Mouse (Mus musculus): ENCODE measurements around the gene Tbck.

Gene Tbck

DNA sequence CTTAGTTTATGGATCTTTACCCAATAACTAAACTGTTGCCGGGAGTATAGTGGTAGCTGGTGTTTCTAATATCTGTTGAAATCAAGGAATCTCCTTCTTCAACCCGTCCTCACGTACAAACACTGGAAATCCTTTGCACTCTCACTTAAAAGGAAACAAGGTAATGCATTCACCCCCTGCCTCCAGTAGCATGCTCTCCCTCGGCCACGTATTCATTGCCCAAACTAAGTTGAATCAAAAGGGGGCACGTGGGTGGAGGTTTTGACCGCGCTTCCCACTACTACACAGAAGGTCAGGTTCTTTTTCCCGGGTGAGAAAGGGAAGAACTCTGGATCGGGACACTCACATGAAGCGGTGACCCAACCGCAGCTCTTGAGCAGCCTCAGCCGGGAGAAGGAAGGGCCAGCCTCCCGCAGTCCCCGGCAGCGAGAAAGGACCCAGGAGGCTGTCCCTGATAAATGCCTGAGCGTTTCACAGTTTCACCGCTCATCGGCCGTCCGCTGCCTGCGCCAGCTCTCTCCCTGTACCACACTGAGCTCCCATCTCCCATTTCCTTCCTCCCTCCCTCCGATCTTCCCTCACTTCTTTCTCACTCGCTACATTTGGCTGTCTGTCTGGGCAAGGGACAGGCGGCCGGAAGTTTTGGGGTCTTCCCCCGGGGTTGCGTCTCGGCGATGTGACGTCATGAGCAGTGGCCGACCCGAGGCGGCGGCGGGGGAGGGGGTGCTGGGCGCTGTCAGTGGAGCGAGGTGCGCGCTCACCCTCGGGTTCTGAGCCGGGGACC lies at the start of gene Tbck:
Gene Tbck, plus strand, starts transcription at position 698 of the 784 bp plus-strand sequence.
- DNase-seq, result peak; percentile 99

DNA sequence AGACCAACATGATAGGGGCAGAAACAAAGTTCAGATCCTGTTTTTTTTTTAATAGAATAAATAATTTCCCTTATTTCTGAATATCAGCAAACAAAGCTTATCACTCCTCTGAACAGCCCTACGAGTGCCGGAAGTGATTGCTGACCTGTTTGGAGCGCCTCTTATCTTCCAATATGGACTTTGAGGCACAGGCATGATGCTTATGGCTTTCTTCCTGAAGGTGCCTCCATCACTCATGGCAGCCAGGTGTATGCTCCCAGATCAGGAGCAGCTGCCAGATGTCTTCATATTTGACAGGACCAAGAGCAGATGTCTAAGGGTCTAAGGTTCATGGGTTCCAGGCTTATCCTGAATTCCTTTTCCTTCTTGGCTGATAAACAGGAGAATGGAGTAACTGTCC lies 46.9 kb upstream of the Tbck start:
- no peak for DNase-seq

GRCm38 (mm10) chr3:132644071-132644470 lies 39.9 kb upstream of the Tbck start:
- no peak for DNase-seq

GRCm38 (mm10) chr3:132646814-132647213 lies 37.1 kb upstream of the Tbck start:
- peak; percentile 4 for DNase-seq

DNA sequence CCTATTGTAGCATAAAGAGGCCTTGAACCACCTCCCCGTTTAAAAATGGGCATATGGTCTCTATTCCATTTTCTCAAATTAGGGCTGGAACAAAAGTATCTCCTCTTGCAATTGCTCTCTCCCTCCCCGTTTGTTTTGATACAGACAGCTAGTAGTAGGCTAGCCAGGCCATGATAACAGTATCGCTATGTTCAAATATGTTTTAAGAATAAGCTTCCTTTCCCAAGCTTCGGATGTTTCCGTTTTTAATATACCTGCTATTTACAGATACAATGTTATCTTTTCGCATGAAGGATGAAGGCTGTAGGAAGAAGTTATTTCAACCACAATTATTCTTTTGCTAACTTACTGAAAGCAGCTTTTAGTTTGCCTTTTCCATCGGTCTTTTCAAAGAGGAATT lies 34.6 kb upstream of the Tbck start:
- DNase-seq, result no peak

DNA sequence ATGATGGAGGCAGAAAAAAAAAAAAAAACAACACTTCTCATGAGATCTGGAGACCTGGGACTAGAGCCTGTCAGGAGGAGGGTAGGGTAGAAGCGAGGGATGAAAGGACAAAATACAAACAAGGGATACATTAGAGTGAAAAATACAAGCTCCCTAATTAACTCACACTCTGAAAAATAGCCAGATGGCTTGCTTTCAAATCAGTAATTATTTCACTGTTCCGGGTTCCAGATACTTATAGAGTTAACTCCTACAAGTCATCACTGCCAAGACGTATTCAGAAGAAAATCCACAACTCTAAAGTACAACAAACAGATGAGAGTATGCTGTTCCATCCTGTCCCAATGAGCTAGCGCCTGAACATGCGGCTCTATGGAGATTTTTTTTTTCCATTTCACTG lies 33.8 kb upstream of the Tbck start:
- DNase-seq, result no peak

DNA sequence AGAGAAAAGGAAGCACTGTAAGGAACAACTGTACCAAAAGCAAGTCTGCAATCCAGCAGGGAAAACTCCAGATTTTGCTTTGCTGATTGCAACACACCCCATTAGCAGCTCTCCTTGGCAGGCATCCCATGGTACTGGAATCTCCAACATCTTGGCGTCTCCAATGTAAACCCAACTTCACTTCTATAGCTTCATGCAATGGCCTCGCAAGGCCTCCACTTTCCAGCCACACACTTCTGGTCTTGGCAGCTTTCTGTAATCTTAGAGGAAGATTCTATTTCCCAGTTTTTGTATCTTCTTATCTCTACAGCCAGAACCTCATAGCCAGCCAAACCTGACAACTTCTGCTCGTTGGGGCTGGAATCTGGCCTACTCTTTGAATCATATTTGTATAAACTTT lies 32.2 kb upstream of the Tbck start:
- peak; percentile 91 for DNase-seq

DNA sequence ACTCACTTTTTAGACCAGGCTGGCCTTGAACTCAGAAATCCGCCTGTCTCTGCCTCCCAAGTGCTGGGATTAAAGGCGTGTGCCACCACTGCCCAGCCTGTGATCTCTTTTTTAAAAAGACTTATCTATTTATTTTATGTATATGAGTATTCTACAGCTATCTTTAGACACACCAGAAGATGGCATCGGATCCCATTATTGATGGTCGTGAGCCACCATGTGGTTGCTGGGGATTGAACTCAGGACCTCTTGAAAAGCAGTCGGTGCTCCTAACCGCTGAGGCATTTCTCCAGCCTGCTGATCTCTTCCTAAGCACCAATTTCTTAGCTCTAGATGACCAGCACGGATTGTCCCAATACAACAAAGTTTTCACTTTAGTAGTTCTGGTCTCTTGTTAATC lies 30.0 kb upstream of the Tbck start:
- DNase-seq, result peak; percentile 68

- peak; percentile 7 for DNase-seq
Observed at GRCm38 (mm10) chr3:132655955-132656354, 28.0 kb upstream of the Tbck start.

GRCm38 (mm10) chr3:132677494-132677893 lies 6.5 kb upstream of the Tbck start:
- DNase-seq, result no peak

- DNase-seq, result no peak
Observed at GRCm38 (mm10) chr3:132684231-132684928, 436 bp downstream of the Tbck start, which contains the start of gene Aimp1. Gene Aimp1 (minus strand): TSS chr3:132684370.

- DNase-seq, result no peak
Observed at GRCm38 (mm10) chr3:132701368-132701767, 17.4 kb downstream of the Tbck start.

DNA sequence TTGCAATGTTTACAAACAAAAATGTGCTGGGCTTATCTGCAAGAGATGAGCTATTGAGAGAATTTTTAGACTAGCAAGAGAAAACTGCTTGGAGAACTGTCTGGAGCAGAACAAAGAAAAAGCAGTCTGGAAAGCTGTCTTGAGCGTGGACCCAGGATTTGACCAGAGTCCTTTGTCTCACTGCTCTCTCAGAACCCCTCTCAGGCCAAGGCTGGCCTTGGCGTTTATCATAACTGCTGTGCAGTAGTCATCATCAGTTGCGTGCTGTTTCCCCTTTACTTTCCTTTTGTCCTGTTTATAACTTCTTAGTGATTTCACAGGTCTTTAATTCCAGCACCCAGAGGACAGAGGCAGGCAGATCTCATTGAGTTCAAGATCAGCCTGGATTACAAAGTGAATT lies 20.3 kb downstream of the Tbck start:
- DNase-seq, result no peak

DNA sequence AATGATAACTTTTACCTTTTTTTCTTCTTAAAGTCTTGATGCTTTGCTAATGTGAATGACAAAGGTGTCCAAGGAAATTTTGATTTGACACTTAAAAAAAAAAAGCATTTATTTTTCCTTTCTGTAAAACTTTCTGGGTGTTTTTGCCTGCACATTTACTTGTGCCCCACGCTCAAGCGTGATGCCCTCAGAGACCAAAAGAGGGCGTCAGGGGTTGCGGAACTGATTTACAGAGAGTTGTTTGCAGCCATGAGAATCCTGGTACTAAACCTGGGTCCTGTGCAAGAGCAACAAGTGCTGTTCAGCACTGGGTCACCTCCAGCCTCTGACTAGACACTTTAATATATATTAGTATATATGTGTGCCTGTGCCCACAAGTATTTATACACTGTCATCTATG lies 23.0 kb downstream of the Tbck start:
- no peak for DNase-seq

DNA sequence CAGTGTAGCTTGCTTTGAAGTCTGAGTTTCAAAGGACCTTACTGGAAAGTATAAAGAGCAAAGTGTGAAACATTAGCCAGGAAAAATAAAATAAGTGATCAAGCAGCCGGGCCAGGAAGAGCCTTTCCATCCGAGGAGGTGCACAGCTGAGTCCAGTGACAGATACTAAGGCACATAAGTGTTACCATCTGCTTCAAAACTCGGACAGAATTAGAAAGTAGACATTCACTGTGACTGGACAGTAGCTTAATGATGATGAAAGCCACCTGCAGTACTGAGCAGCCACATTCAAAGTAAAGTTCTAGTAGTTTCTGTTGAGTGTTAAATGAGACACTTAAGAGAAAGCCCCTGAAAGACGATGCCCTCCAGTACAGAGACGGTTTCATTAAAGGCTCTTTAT lies 30.0 kb downstream of the Tbck start:
- DNase-seq, result no peak

DNA sequence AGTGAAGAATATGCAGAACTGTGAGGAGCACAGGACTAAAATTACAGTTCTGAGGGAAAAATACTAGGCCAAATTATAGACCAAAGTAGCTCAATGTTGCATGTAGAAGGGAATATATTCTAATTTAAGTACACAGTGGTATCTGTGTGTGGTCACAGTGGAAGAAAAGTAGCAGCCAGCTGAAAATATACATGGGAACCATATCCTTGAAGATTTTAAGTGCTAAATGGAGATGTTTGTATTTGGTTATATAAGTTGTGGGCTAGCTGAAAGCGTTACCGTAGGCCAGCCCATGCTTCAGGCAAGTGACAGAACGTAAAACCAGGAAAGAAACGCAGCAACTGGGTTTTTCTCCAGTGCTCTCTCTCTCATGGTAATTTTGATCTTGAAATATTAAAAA lies 33.4 kb downstream of the Tbck start:
- no peak for DNase-seq

DNA sequence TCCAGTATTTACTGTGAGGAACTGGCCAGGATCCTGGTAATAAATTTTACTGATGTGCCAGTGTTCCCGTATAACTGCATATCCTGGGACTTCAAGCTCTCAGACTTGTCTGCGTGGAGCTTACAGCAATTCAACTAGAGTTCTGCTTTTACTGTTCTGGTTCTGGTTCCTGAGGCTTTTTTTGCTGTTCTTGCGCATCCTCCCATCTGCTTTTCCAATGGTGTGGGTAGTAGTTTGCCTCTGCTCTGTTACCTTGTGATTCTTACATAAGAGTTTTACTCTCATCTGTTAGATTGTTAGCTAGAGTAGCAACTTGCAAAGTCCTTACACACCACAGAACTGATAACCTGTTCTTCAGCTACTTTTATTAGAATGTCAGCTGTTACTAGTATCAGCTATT lies 40.4 kb downstream of the Tbck start:
- DNase-seq, result no peak

DNA sequence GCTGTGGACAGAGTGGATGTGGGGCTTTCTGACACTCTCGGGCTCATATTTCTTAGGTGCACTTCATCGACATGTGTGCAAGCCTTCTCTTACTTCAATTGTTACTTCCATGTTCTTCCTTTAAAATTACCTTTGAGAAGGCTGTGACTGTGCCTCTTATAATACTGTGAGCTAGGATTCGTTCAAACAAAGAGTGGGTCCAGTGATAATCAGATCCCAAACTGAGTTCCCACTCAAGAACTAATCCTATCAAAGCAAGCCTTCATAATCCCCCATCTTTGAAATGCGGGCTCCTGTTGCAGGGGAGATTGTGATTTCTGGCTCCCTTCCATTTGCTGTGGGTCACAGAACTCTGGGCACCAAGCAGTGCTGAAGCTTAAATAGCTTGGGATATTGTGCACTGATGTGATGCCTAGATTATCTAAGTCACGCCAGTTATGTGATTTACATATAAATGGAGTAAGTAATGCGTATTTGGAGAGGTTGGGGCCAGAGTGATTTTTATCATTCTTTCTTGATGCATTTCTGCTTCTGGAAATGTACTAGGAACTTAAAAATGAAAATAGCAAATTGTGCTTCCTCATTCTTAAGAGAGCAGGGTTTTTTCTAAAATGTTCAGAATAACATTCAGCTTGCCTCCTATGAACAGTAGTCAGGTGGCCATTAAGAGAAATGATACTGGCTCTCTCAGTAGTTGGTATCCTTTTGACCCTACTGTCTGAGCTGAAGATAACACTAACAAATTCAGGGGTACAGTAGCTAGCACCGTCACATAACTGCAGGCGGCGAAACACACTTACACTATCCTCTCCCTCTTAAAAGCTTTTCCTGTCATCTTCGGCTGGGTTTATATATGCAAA lies 60.6 kb downstream of the Tbck start:
- no peak for DNase-seq

- DNase-seq, result no peak
Observed at GRCm38 (mm10) chr3:132747036-132747435, 63.1 kb downstream of the Tbck start.

DNA sequence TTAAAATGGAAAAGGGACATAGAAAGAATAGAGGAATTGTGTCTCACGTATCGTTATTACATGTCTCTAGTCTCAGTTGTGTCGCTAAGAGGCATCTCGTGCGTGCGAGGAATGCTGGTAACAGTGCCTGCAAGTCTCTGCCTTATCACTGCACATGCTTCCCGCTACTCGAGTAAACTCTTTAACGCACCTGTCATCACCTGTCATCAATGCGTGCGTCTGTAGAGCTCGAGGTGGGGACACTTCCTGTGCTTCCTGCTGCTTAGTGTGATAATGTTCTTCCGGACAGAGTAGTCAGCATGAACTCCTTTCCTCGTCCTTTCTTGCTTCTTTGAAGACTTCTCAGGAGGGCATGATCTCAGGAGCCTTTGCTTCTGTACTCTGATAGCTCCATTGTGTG lies 63.8 kb downstream of the Tbck start:
- no peak for DNase-seq

- DNase-seq, result no peak
Observed at GRCm38 (mm10) chr3:132748750-132749149, 64.8 kb downstream of the Tbck start.

DNA sequence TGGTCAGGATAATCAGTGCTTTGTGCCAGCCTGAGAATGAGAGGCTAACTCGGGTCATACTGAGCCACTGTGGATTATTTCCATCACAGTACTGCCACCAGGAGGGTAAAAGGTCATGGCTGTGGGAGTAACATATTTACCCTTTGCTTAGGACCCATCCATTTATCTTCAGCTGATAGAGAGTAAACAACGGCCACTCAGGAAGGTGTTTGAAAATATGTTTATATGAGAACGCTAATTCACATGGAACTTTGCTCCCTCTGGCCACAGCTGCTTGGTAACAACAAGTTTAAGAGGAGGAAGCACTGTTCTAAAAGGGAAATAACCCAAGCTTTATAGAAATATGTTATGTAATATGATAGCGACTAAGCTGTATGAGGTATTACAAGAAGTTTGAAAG lies 68.8 kb downstream of the Tbck start:
- DNase-seq, result no peak

GRCm38 (mm10) chr3:132756274-132756673 lies 72.3 kb downstream of the Tbck start:
- DNase-seq, result no peak

Measured in heart, adult 11 months (tissue).